18 mouse cellular contexts compared by ENCODE assay signal in genomic region chr2:11390667-11391334, GRCm38 (mm10).
DNase-seq lines count a peak whose midpoint lies in the region; ATAC-seq lines count a peak whose summit lies in the region.
"Had no signal": no experiment of that assay in that cellular context is flagged by ENCODE, and none has a peak within 500 bp of the region (broad histone marks: within the 10 kb centered on the region; RNA-seq: fewer than 3 reads in every experiment).

No protein-coding gene starts in this region.

- peak overlapping the region; percentile 85 for H3K27ac ChIP-seq in forebrain, embryonic 10.5 days
- no peak overlapping the region for H3K27ac ChIP-seq in forebrain, embryonic 14.5 days (ENCODE audit: low read depth, low read length)
- peak overlapping the region; percentile 83 for H3K27ac ChIP-seq in midbrain, embryonic 10.5 days (replicated peaks)
- no peak overlapping the region for H3K27ac ChIP-seq in midbrain, embryonic 14.5 days (replicated peaks; ENCODE audit: low read depth, low read length)
- peak overlapping the region; percentile 3; the same call in 1 of the 2 replicates for H3K27ac ChIP-seq in hindbrain, embryonic 12.5 days
- H3K27ac ChIP-seq: embryonic facial prominence, embryonic 15.5 days; lung, embryonic 15.5 days; stomach, postnatal 0 days had no signal

- WGBS in forebrain, embryonic 10.5 days, result 63% methylated on average over 6 of the region's 6 CpGs
- 60% methylated on average over 6 of the region's 6 CpGs for WGBS in forebrain, embryonic 14.5 days
- 77% methylated on average over 6 of the region's 6 CpGs for WGBS in midbrain, embryonic 10.5 days
- WGBS in midbrain, embryonic 14.5 days, result 77% methylated on average over 6 of the region's 6 CpGs
- WGBS in hindbrain, embryonic 12.5 days, result 49% methylated on average over 6 of the region's 6 CpGs

- no peaks in the 10 kb centered on the region for H3K36me3 ChIP-seq in forebrain, embryonic 10.5 days (replicated peaks)
- H3K36me3 ChIP-seq in forebrain, embryonic 14.5 days (ENCODE audit: control insufficient read depth, insufficient read depth, low read length), result no peaks in the 10 kb centered on the region
- H3K36me3 ChIP-seq in midbrain, embryonic 10.5 days, result no peaks in the 10 kb centered on the region
- no peaks in the 10 kb centered on the region for H3K36me3 ChIP-seq in midbrain, embryonic 14.5 days (ENCODE audit: control insufficient read depth, insufficient read depth, low read length)
- H3K36me3 ChIP-seq in hindbrain, embryonic 12.5 days, result no peaks in the 10 kb centered on the region
- H3K36me3 ChIP-seq: embryonic facial prominence, embryonic 15.5 days; forebrain, embryonic 12.5 days; heart, embryonic 12.5 days; lung, embryonic 15.5 days had no signal

- H3K4me2 ChIP-seq in forebrain, embryonic 14.5 days (ENCODE audit: low read length), result no peak overlapping the region
- no peak overlapping the region for H3K4me2 ChIP-seq in midbrain, embryonic 14.5 days (ENCODE audit: low read length)
- no peak overlapping the region for H3K4me2 ChIP-seq in hindbrain, embryonic 12.5 days (replicated peaks)
- H3K4me2 ChIP-seq: embryonic facial prominence, embryonic 15.5 days; heart, embryonic 12.5 days; liver, embryonic 11.5 days; lung, embryonic 15.5 days had no signal

- 0 out of 2 replicates have a peak, but pooled peaks cover 4% of the 10 kb centered on the region for H3K9me3 ChIP-seq in forebrain, embryonic 10.5 days
- H3K9me3 ChIP-seq in forebrain, embryonic 14.5 days (replicated peaks; ENCODE audit: control insufficient read depth, low read length), result no peaks in the 10 kb centered on the region
- no peaks in the 10 kb centered on the region for H3K9me3 ChIP-seq in midbrain, embryonic 10.5 days (replicated peaks)
- H3K9me3 ChIP-seq in midbrain, embryonic 14.5 days (ENCODE audit: control insufficient read depth, low read length), result no peaks in the 10 kb centered on the region
- no peaks in the 10 kb centered on the region for H3K9me3 ChIP-seq in hindbrain, embryonic 12.5 days (replicated peaks)
- H3K9me3 ChIP-seq: embryonic facial prominence, embryonic 15.5 days; forebrain, embryonic 12.5 days; heart, embryonic 12.5 days; lung, embryonic 15.5 days had no signal

- no peak overlapping the region for H3K9ac ChIP-seq in forebrain, embryonic 14.5 days (ENCODE audit: low read length)
- H3K9ac ChIP-seq in midbrain, embryonic 14.5 days (replicated peaks; ENCODE audit: low read length), result no peak overlapping the region
- no peak overlapping the region for H3K9ac ChIP-seq in hindbrain, embryonic 12.5 days
- H3K9ac ChIP-seq: embryonic facial prominence, embryonic 15.5 days; forebrain, embryonic 12.5 days; heart, embryonic 12.5 days; lung, embryonic 15.5 days had no signal

- no peak for ATAC-seq in forebrain, embryonic 14.5 days
- ATAC-seq in midbrain, embryonic 14.5 days (ENCODE audit: low FRiP score, low TSS enrichment), result no peak
- ATAC-seq in hindbrain, embryonic 12.5 days (ENCODE audit: low FRiP score), result no peak
- ATAC-seq in neutrophil, adult 5-6 weeks (ENCODE audit: extremely low read depth, insufficient number of reproducible peaks, low FRiP score, poor library complexity, severe bottlenecking), result peak; percentile 77

- peaks cover 5% of the 10 kb centered on the region; the same call in 1 of the 2 replicates for H3K27me3 ChIP-seq in forebrain, embryonic 10.5 days (ENCODE audit: poor library complexity, severe bottlenecking)
- H3K27me3 ChIP-seq in forebrain, embryonic 14.5 days (replicated peaks; ENCODE audit: control insufficient read depth, insufficient read depth, low read length), result no peaks in the 10 kb centered on the region
- no peaks in the 10 kb centered on the region for H3K27me3 ChIP-seq in midbrain, embryonic 10.5 days (ENCODE audit: low read depth, poor library complexity, severe bottlenecking)
- no peaks in the 10 kb centered on the region for H3K27me3 ChIP-seq in midbrain, embryonic 14.5 days (ENCODE audit: control insufficient read depth, insufficient read depth, low read length)
- no peaks in the 10 kb centered on the region for H3K27me3 ChIP-seq in hindbrain, embryonic 12.5 days
- H3K27me3 ChIP-seq: embryonic facial prominence, embryonic 15.5 days; forebrain, embryonic 12.5 days; heart, embryonic 12.5 days; lung, embryonic 15.5 days had no signal

- H3K4me1 ChIP-seq in forebrain, embryonic 10.5 days, result peaks cover 24% of the 10 kb centered on the region
- peaks cover 4% of the 10 kb centered on the region; the same call in 1 of the 2 replicates for H3K4me1 ChIP-seq in forebrain, embryonic 14.5 days (ENCODE audit: control insufficient read depth, insufficient read depth, low read length)
- peaks cover 23% of the 10 kb centered on the region for H3K4me1 ChIP-seq in midbrain, embryonic 10.5 days
- H3K4me1 ChIP-seq in midbrain, embryonic 14.5 days (ENCODE audit: control insufficient read depth, insufficient read depth, low read length), result no peaks in the 10 kb centered on the region
- H3K4me1 ChIP-seq in hindbrain, embryonic 12.5 days, result peaks cover 8% of the 10 kb centered on the region
- H3K4me1 ChIP-seq: embryonic facial prominence, embryonic 15.5 days; heart, embryonic 12.5 days; lung, embryonic 15.5 days had no signal

- H3K4me3 ChIP-seq in forebrain, embryonic 10.5 days, result no peak overlapping the region
- H3K4me3 ChIP-seq in forebrain, embryonic 14.5 days (ENCODE audit: low read depth, low read length), result no peak overlapping the region
- no peak overlapping the region for H3K4me3 ChIP-seq in midbrain, embryonic 10.5 days
- H3K4me3 ChIP-seq in midbrain, embryonic 14.5 days (replicated peaks; ENCODE audit: low read depth, low read length), result no peak overlapping the region
- H3K4me3 ChIP-seq in hindbrain, embryonic 12.5 days, result no peak overlapping the region
- H3K4me3 ChIP-seq: embryonic facial prominence, embryonic 15.5 days; forebrain, embryonic 12.5 days; heart, embryonic 12.5 days; lung, embryonic 15.5 days had no signal

- DNase-seq in forebrain, embryonic 10.5 days (ENCODE audit: extremely low spot score, low spot score), result no peak
- DNase-seq in forebrain, embryonic 14.5 days (ENCODE audit: low spot score), result no peak
- DNase-seq in midbrain, embryonic 10.5 days (ENCODE audit: low spot score), result no peak
- DNase-seq in midbrain, embryonic 14.5 days, result no peak
- no peak for DNase-seq in yolk sac, embryonic 10.5 days (ENCODE audit: low spot score)
- DNase-seq in layer of hippocampus, adult 9-10 months (ENCODE audit: low spot score), result no peak
- DNase-seq: cerebellum, adult 18-20 months; heart, postnatal 36 days; kidney, adult 18-20 months; kidney, postnatal 25 days had no signal

Comparison
In these comparisons a context has a peak if more than half of its experiments do, and no peak if none do; other contexts are left out.
1. H3K27ac ChIP-seq: peak in forebrain, embryonic 10.5 days (single experiment), midbrain, embryonic 10.5 days (single experiment) and hindbrain, embryonic 12.5 days (single experiment); none in forebrain, embryonic 14.5 days (single experiment) and midbrain, embryonic 14.5 days (single experiment).